Mouse (Mus musculus) heart, embryonic 16.5 days (tissue): ENCODE results near the gene Asic2. TPM values are rescaled to one million over a fixed set of nuclear protein-coding genes. Genes with fewer than 3 reads are reported as not detected.

Source experiments
- ATAC-seq: fragments of 200-750 bp; cut with Nextera tagmentation; replicated peaks from 2 replicates; pipeline ENCODE4 v1.8.0; 2017; ENCODE audit warnings: moderate number of reproducible peaks; ENCODE audit not compliant: insufficient read depth, low FRiP score; ENCODE audit errors: extremely low read depth
- H3K27ac ChIP-seq: fragments of 300-500 bp; sonication (generic); 2 replicates; pipeline ENCODE4 v1.5.1; 2014; ENCODE audit warnings: mild to moderate bottlenecking, low read length, control low read depth, moderate library complexity
- H3K27me3 ChIP-seq: fragments of 300-500 bp; sonication (generic); 2 replicates; pipeline ENCODE4 v1.6.1; 2014; ENCODE audit warnings: low read length, mixed read lengths; ENCODE audit not compliant: control insufficient read depth, insufficient read depth
- H3K36me3 ChIP-seq: fragments of 300-500 bp; sonication (generic); 2 replicates; pipeline ENCODE4 v1.6.1; 2014; ENCODE audit not compliant: control insufficient read depth, insufficient read depth
- H3K4me1 ChIP-seq: fragments of 300-500 bp; sonication (generic); 2 replicates; pipeline ENCODE4 v1.6.1; 2014; ENCODE audit warnings: low read length, mixed read lengths; ENCODE audit not compliant: control insufficient read depth, insufficient read depth
- H3K4me2 ChIP-seq: fragments of 300-500 bp; sonication (generic); 2 replicates; pipeline ENCODE4 v1.6.1; 2014; ENCODE audit warnings: low read depth, mild to moderate bottlenecking, control low read depth, low read length
- H3K4me3 ChIP-seq: fragments of 300-500 bp; sonication (generic); 2 replicates; pipeline ENCODE4 v1.5.1; 2014; ENCODE audit warnings: mild to moderate bottlenecking, control low read depth, low read length
- H3K9ac ChIP-seq: fragments of 300-500 bp; sonication (generic); 2 replicates; pipeline ENCODE4 v1.6.1; 2014; ENCODE audit warnings: low read length, control low read depth
- H3K9me3 ChIP-seq: fragments of 300-500 bp; sonication (generic); replicated peaks from 2 replicates; pipeline ENCODE4 v1.6.1; 2016; ENCODE audit warnings: low read length; ENCODE audit not compliant: control insufficient read depth
- WGBS: fragments of 180-500 bp; shearing (Covaris S2); extraction: QIAGEN DNeasy Blood & Tissue Kit; methylation state at CpG from one replicate; pipeline ENCODE4 v1.1.7; 2014; 5-methylcytosine and 5-hydroxymethylcytosine counted together
- polyA plus RNA-seq: library from polyadenylated mRNA; unstranded; fragments of >200 nt; fragmentation: Nextera tagmentation; extraction: Ambion mirVana; gene quantifications from 2 replicates; pipeline ENCODE4 v1.2.1, GENCODE M21; 2015

Gene Asic2
- polyA plus RNA-seq, 1 experiment from 2014 or later, result not detected

DNA sequence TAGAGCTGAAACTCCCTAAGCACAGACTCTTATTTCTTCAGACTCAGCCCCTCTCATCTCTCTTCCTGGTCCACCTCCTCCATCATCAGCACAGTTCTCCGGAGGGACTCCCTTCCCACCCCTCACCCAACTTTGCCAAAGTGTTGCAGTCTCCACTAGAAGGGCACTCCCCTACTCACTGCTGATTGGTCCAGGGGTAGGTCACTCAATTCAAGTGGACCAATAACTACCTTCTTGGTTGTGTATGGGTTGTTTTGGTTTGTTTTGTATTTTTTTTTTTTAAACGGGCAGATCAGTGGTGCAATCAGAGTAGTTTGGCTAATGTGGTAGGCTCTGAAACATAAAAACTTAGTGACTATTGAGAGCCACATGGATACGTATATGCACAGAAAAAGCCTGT lies 1002.2 kb downstream of the Asic2 start:
- H3K36me3 ChIP-seq, result no peaks in the 10 kb centered on the region
- no peak overlapping the region for H3K4me2 ChIP-seq
- no peak for ATAC-seq
- no peaks in the 10 kb centered on the region for H3K9me3 ChIP-seq
- 44% methylated on average over 3 of the region's 3 CpGs for WGBS
- H3K9ac ChIP-seq, result no peak overlapping the region
- no peak overlapping the region for H3K27ac ChIP-seq
- no peak overlapping the region for H3K4me3 ChIP-seq
- H3K4me1 ChIP-seq, result no peaks in the 10 kb centered on the region
- no peaks in the 10 kb centered on the region for H3K27me3 ChIP-seq

DNA sequence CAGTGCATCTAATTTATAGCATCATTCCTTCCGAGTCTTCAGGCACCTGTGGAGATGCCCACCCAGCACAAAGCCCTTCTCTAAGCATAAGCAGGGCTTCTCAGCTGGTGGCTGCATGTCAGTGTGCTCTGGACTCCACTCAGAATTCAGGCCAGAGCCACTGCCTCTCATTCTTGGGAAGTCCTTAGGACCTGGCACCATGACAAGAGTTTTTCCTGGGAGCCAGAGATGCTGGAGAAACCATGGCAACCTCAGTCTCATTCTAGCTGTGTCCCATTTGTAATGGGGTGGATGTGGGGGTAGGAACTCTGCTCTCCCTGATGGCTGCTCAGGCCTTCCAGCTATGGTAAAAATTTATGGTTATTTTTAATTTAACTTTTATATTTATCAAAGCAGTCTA lies 1006.9 kb downstream of the Asic2 start:
- Histone ChIP-seq H3K4me2 (no peak overlapping the region), H3K4me1 (no peaks in the 10 kb centered on the region), H3K4me3 (no peak overlapping the region), H3K9me3 (no peaks in the 10 kb centered on the region), H3K27ac (no peak overlapping the region), H3K27me3 (peaks cover 8% of the 10 kb centered on the region; the same call in 1 of the 2 replicates), H3K36me3 (no peaks in the 10 kb centered on the region), H3K9ac (no peak overlapping the region)
- WGBS, result 60% methylated on average over 1 of the region's 1 CpGs
- no peak for ATAC-seq

DNA sequence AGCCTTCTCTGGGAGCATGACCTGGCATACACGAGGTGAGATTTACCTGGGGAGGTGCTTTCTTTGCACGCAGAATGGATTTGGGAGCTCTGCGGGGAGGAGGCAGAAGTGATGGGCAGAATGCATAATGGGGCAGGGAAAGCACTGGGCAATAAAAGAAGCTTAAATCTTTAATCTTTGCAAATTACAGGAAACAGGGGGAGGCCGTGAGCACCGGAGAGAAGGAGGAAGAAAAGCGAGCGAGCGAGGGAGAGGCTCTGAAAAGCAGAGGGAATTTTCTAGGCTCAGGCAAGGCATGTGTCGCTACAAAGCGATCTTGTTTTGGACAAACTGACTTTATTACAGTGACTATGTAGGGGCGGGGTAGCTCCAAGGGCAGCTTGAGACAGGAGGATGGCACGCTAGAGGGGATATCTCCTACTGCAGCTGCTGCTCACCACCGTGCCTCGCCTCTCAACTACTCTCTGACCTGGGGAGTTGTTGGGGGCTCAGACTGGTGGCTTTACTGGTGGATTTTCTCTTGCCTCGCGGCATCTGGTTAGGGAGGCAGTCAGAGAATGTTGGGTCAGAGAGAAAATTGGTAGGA lies 1010.1 kb downstream of the Asic2 start:
- Histone ChIP-seq H3K9ac (no peak overlapping the region), H3K4me2 (no peak overlapping the region), H3K27me3 (peaks cover 12% of the 10 kb centered on the region), H3K27ac (no peak overlapping the region), H3K36me3 (no peaks in the 10 kb centered on the region), H3K4me1 (no peaks in the 10 kb centered on the region), H3K4me3 (no peak overlapping the region), H3K9me3 (no peaks in the 10 kb centered on the region)
- 8% methylated on average over 16 of the region's 16 CpGs for WGBS
- no peak for ATAC-seq

DNA sequence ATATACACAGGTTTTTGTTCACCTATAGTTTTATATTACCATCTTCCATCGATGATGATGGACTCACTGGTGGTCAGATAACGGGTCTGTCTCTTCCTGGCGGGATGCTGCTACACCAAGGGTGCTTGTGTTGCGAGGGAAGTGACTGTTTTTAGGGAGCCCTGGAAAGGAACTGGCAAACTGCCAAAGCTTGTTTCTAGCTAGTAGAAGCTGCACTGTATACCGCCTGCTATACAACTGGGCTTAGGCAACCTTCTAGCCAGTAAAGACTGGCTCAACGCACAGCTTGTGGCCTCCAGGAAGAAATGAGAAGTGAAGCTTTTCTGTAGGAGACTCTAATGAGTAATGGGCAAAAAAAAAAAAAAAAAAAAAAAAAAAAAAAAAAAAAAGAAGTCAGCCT lies 1012.3 kb downstream of the Asic2 start:
- WGBS, result 60% methylated on average over 6 of the region's 6 CpGs
- Histone ChIP-seq H3K9me3 (no peaks in the 10 kb centered on the region), H3K9ac (no peak overlapping the region), H3K27me3 (peaks cover 12% of the 10 kb centered on the region), H3K36me3 (no peaks in the 10 kb centered on the region), H3K27ac (no peak overlapping the region), H3K4me3 (no peak overlapping the region), H3K4me1 (no peaks in the 10 kb centered on the region), H3K4me2 (no peak overlapping the region)
- no peak for ATAC-seq

DNA sequence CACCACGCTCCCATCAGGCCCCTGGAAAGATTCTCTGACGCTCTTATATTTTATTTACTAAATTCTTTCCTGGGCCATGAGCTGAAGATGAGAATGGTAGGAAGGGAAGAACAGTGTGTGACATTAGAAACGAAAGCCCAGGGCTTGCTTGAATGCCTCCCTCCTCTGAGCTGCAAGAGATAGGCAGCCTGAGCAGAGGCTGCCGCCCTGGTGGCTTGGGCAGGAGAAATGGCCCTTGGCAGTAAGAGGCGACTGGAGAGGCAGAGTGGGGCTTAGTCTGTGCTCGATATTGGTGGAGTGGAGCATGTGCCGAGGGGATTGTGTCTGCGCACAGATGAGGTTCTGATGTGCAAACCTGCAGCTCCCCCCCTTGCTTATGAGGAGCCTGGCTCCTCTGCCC lies 1014.1 kb downstream of the Asic2 start:
- H3K4me3 ChIP-seq, result no peak overlapping the region
- H3K9ac ChIP-seq, result no peak overlapping the region

DNA sequence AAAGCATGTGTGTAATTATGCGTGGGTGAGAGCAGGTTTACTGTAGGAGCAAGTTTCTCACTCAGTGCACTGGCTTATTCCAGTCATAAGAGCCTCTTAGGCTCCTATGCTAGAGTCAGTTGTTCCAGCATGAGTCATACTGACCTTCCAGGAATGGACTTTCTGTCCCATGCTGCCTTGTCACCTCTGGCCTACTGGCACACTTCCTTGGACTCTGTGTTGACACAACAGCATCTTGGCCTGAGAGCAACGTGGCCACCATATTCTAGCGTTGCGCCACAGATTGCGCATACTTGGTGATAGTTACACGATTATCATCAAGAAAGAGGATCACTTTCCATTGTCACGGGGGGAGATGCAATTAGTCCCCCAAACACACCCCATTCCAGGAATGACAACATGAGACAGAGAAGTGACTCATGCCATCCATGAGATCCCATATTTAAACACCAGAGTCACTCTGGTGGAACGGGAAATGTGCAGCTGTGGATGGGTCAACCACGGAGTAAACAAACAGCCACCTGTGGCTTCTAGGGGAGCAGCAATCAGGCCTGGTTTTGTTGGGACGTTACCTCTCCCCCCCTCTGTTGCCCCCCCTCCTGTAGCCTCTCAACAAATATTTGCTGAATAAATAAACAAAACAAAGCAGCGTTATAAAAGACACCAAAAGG lies 1019.1 kb downstream of the Asic2 start:
- H3K4me2 ChIP-seq, result no peak overlapping the region
- ATAC-seq, result no peak
- H3K36me3 ChIP-seq, result no peaks in the 10 kb centered on the region
- no peak overlapping the region for H3K4me3 ChIP-seq
- no peak overlapping the region for H3K9ac ChIP-seq
- H3K9me3 ChIP-seq, result no peaks in the 10 kb centered on the region
- WGBS, result 73% methylated on average over 11 of the region's 11 CpGs
- H3K27ac ChIP-seq, result no peak overlapping the region
- no peaks in the 10 kb centered on the region for H3K4me1 ChIP-seq
- no peaks in the 10 kb centered on the region; the same call in 1 of the 2 replicates for H3K27me3 ChIP-seq

More for the DNA sequence above, 1014.1 kb downstream of the Asic2 start:
- Histone ChIP-seq H3K4me2 (no peak overlapping the region), H3K9me3 (no peaks in the 10 kb centered on the region), H3K27ac (no peak overlapping the region), H3K4me1 (no peaks in the 10 kb centered on the region), H3K36me3 (no peaks in the 10 kb centered on the region), H3K27me3 (peaks cover 12% of the 10 kb centered on the region)
- ATAC-seq, result no peak
- WGBS, result 72% methylated on average over 8 of the region's 8 CpGs

DNA sequence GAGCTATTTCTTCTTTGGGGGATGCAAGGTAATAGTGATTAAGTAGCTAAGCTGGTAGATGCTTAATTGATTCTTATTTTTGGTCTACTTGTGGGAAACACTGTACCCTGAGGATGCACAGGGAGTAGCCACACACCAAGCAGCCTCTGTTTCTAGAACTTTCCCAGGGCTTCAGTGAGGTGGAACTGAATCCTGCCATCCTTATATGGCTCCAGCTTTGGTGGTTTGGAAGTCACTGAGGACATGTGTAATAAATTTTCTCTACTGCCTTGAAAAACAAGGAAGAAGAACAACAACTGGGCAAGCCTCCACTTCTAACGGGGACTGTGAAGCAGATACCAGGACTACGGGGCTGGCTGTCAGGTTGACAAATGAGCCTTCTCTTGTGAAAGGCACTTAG lies 1020.2 kb downstream of the Asic2 start:
- H3K9ac ChIP-seq, result no peak overlapping the region
- no peak for ATAC-seq
- WGBS, result 22% methylated on average over 2 of the region's 2 CpGs

DNA sequence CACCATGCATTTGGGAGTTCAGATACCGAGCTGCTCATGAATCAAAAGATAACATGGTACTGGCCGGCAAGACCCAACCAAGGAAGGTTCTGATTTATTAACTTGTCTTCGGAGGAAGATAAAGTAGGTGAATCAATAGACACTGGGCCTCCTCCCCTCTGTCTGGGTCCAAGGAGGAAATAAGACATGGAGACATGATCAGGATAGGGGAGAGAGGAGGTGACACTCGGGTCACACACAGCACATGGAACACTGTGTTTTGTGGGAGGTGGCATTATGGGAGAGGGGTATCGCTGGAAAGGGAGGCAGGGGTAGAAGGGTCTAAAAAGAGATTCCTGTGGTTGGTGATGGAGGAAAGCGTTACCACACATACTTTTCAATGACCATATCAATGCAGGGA lies 1022.1 kb downstream of the Asic2 start:
- WGBS, result 80% methylated on average over 6 of the region's 6 CpGs
- ATAC-seq, result no peak

More for the DNA sequence above, 1020.2 kb downstream of the Asic2 start:
- H3K4me3 ChIP-seq, result no peak overlapping the region
- H3K4me2 ChIP-seq, result no peak overlapping the region
- H3K27ac ChIP-seq, result no peak overlapping the region
- no peaks in the 10 kb centered on the region for H3K9me3 ChIP-seq
- no peaks in the 10 kb centered on the region for H3K4me1 ChIP-seq
- H3K27me3 ChIP-seq, result no peaks in the 10 kb centered on the region; the same call in 1 of the 2 replicates
- no peaks in the 10 kb centered on the region for H3K36me3 ChIP-seq

DNA sequence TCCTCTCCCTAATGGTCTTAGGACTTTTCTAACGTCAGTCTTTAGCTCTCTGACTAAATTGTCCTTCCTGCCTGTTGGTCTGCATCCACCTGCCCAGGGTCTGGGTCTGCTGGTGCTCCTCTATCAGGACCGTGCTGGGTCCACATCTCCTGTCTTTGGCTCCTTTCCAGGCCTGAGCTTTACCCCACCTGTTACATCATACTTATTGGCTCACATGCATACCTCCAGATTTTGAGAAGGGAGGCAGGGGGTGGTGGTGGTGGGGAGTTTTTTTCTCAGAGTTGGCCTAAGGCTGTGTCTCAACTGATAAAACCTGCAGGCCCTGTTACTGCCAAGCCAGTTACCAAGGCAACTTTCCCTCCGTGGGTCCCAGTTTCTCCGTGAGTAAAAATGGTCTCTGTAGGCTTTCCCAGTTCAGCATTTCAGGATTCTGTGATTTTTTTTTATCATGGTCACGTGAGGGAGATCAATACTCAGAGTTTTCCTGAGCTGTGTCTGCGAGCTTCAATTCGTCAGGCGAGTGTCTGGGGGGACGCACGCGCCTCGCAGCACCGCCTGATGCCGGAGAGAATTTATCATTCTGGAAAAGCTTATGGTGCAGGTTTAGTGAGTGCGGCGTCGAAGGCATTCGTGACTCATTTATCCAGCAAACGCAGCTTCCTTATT lies 1044.8 kb downstream of the Asic2 start:
- no peak overlapping the region for H3K4me3 ChIP-seq
- no peaks in the 10 kb centered on the region for H3K4me1 ChIP-seq
- no peaks in the 10 kb centered on the region for H3K9me3 ChIP-seq
- no peak overlapping the region for H3K4me2 ChIP-seq
- no peaks in the 10 kb centered on the region for H3K27me3 ChIP-seq
- 78% methylated on average over 19 of the region's 19 CpGs for WGBS
- H3K36me3 ChIP-seq, result no peaks in the 10 kb centered on the region
- H3K27ac ChIP-seq, result no peak overlapping the region
- no peak; the same call in 1 of the 2 replicates for ATAC-seq
- no peak overlapping the region for H3K9ac ChIP-seq

More for the DNA sequence above, 1022.1 kb downstream of the Asic2 start:
- Histone ChIP-seq H3K36me3 (no peaks in the 10 kb centered on the region), H3K4me1 (no peaks in the 10 kb centered on the region), H3K9ac (no peak overlapping the region), H3K27ac (no peak overlapping the region), H3K4me3 (no peak overlapping the region), H3K27me3 (no peaks in the 10 kb centered on the region; the same call in 1 of the 2 replicates), H3K9me3 (no peaks in the 10 kb centered on the region), H3K4me2 (no peak overlapping the region)
